Mouse (Mus musculus) MEL (cell line): Measurements from ENCODE around the gene Arhgef3.

Experiments
- CTCF ChIP-seq, 3 experiments: IDR thresholded peaks in 2 of 3; conservative IDR thresholded peaks in 1 of 3; 2 replicates each; pipeline ENCODE4 v1.5.1; 2011 to 2012; ENCODE audit warnings: low read length in 3 of 3, low read depth in 2 of 3, mild to moderate bottlenecking in 2 of 3, improper control_type of control experiment in 1 of 3, inconsistent platforms in 1 of 3, mixed read lengths in 1 of 3, moderate library complexity in 1 of 3; ENCODE audit not compliant: control insufficient read depth in 1 of 3, insufficient read depth in 1 of 3, poor library complexity in 1 of 3, severe bottlenecking in 1 of 3
- ELF1 ChIP-seq: IDR thresholded peaks from 2 replicates; pipeline ENCODE4 v1.6.1; 2014; ENCODE audit warnings: low read depth, mild to moderate bottlenecking, inconsistent platforms, low read length, improper control_type of control experiment, moderate library complexity
- EP300 ChIP-seq, 2 experiments: IDR thresholded peaks; 2 replicates each; pipeline ENCODE4 v1.6.1; 2011; ENCODE audit warnings: improper control_type of control experiment in 2 of 2, low read length in 2 of 2, low read depth in 1 of 2, mild to moderate bottlenecking in 1 of 2
- MYC ChIP-seq: IDR thresholded peaks from 2 replicates; pipeline ENCODE4 v1.6.1; 2011; ENCODE audit warnings: low read depth, mild to moderate bottlenecking, low read length, improper control_type of control experiment, moderate library complexity
- POLR2A ChIP-seq, 2 experiments: IDR thresholded peaks; 2 replicates each; pipeline ENCODE4 v1.6.1; 2011 to 2012; ENCODE audit warnings: low read length in 2 of 2, mild to moderate bottlenecking in 2 of 2, control low read depth in 1 of 2, improper control_type of control experiment in 1 of 2, low read depth in 1 of 2, moderate library complexity in 1 of 2; ENCODE audit not compliant: control insufficient read depth in 1 of 2, insufficient read depth in 1 of 2, poor library complexity in 1 of 2
- RCOR1 ChIP-seq: IDR thresholded peaks from 2 replicates; pipeline ENCODE4 v1.6.1; 2012; ENCODE audit warnings: low read depth, mild to moderate bottlenecking, inconsistent platforms, low read length, improper control_type of control experiment
- TCF12 ChIP-seq: IDR thresholded peaks from 2 replicates; pipeline ENCODE4 v1.6.1; 2014; ENCODE audit warnings: low read depth, mild to moderate bottlenecking, inconsistent platforms, low read length, improper control_type of control experiment, moderate library complexity

- no peak for TF ChIP-seq POLR2A (IDR thresholded peaks at IDR 0.05; ENCODE audit: control insufficient read depth in 1 of 2, insufficient read depth in 1 of 2, low read depth in 1 of 2, low read length in 2 of 2, poor library complexity in 1 of 2)
- TF ChIP-seq EP300 (IDR thresholded peaks at IDR 0.05; ENCODE audit: low read depth in 1 of 2, low read length in 2 of 2): no peak
- TF ChIP-seq ELF1: no peak
- TF ChIP-seq RCOR1: no peak
- no peak for TF ChIP-seq TCF12
- no peak for TF ChIP-seq CTCF (IDR thresholded peaks at IDR 0.05 in 2 of 3, conservative IDR thresholded peaks at IDR 0.05 in 1 of 3; ENCODE audit: control insufficient read depth in 1 of 3, insufficient read depth in 1 of 3, low read depth in 2 of 3, low read length in 3 of 3, poor library complexity in 1 of 3, severe bottlenecking in 1 of 3)
- TF ChIP-seq MYC: no peak
Measured at GRCm38 (mm10) chr14:27102720-27103119, 12.0 kb upstream of the Arhgef3 start.
